Mouse (Mus musculus) intestine, embryonic 14.5 days (tissue): ENCODE data around the gene Kifap3. TPM values are rescaled to one million over a fixed set of nuclear protein-coding genes. Genes with fewer than 3 reads are reported as not detected.

Experiments
- ATAC-seq: fragments of 200-750 bp; cut with Nextera tagmentation; replicated peaks from 2 replicates; pipeline ENCODE4 v1.8.0; 2017; ENCODE audit warnings: low read depth, moderate number of reproducible peaks, moderate TSS enrichment, moderate library complexity; ENCODE audit not compliant: low FRiP score, low TSS enrichment
- DNase-seq: peaks from one replicate; pipeline ENCODE4 v3.0.0-alpha.2; 2018; ENCODE audit warnings: low spot score
- H3K27ac ChIP-seq: fragments of 300-500 bp; sonication (generic); 2 replicates; pipeline ENCODE4 v1.5.1; 2014; ENCODE audit warnings: low read depth, mild to moderate bottlenecking, control low read depth
- H3K27me3 ChIP-seq: fragments of 300-500 bp; sonication (generic); replicated peaks from 2 replicates; pipeline ENCODE4 v1.6.1; 2014; ENCODE audit warnings: low read length, control low read depth; ENCODE audit not compliant: control insufficient read depth, insufficient read depth
- H3K36me3 ChIP-seq: fragments of 300-500 bp; sonication (generic); 2 replicates; pipeline ENCODE4 v1.6.1; 2014; ENCODE audit warnings: low read length, control low read depth; ENCODE audit not compliant: control insufficient read depth, insufficient read depth
- H3K4me1 ChIP-seq: fragments of 300-500 bp; sonication (generic); replicated peaks from 2 replicates; pipeline ENCODE4 v1.6.1; 2014; ENCODE audit warnings: low read length, control low read depth, mixed read lengths; ENCODE audit not compliant: control insufficient read depth, insufficient read depth
- H3K4me2 ChIP-seq: fragments of 300-500 bp; sonication (generic); 2 replicates; pipeline ENCODE4 v1.6.1; 2014; ENCODE audit warnings: low read length
- H3K4me3 ChIP-seq: fragments of 300-500 bp; sonication (generic); 2 replicates; pipeline ENCODE4 v1.5.1; 2014; ENCODE audit warnings: low read depth, low read length, control low read depth, mixed read lengths
- H3K9ac ChIP-seq: fragments of 300-500 bp; sonication (generic); 2 replicates; pipeline ENCODE4 v1.6.1; 2014; ENCODE audit warnings: mild to moderate bottlenecking, low read length
- H3K9me3 ChIP-seq: fragments of 300-500 bp; sonication (generic); 2 replicates; pipeline ENCODE4 v1.6.1; 2016; ENCODE audit warnings: low read length, control low read depth; ENCODE audit not compliant: control insufficient read depth
- WGBS: fragments of 180-500 bp; shearing (Covaris S2); extraction: QIAGEN DNeasy Blood & Tissue Kit; methylation state at CpG from one replicate; pipeline ENCODE4 v1.1.7; 2014; 5-methylcytosine and 5-hydroxymethylcytosine counted together
- polyA plus RNA-seq: library from polyadenylated mRNA; unstranded; fragments of >200 nt; fragmentation: Nextera tagmentation; extraction: Ambion mirVana; gene quantifications from 2 replicates; pipeline ENCODE4 v1.2.1, GENCODE M21; 2014

The Kifap3 gene
- polyA plus RNA-seq, 1 experiment from 2014 or later = 32.4 TPM

- H3K27me3 ChIP-seq = no peaks in the 10 kb centered on the region
- no peak overlapping the region for H3K27ac ChIP-seq
- no peak overlapping the region for H3K9ac ChIP-seq
- no peaks in the 10 kb centered on the region for H3K9me3 ChIP-seq
- no peaks in the 10 kb centered on the region for H3K4me1 ChIP-seq
- peaks cover 36% of the 10 kb centered on the region for H3K36me3 ChIP-seq
- H3K4me3 ChIP-seq = no peak overlapping the region
- DNase-seq (no peak), ATAC-seq (no peak)
- H3K4me2 ChIP-seq = no peak overlapping the region
Measured at GRCm38 (mm10) chr1:163861538-163861937, 82.2 kb downstream of the Kifap3 start.

GRCm38 (mm10) chr1:163873158-163873557, 93.8 kb downstream of the Kifap3 start:
- DNase-seq (no peak), ATAC-seq (no peak)
- H3K4me2 ChIP-seq = no peak overlapping the region
- H3K9ac ChIP-seq = no peak overlapping the region
- no peaks in the 10 kb centered on the region for H3K36me3 ChIP-seq
- 58% methylated on average over 3 of the region's 3 CpGs for WGBS
- H3K27me3 ChIP-seq = no peaks in the 10 kb centered on the region
- H3K9me3 ChIP-seq = no peaks in the 10 kb centered on the region
- no peak overlapping the region for H3K27ac ChIP-seq
- no peaks in the 10 kb centered on the region; the same call in 1 of the 2 replicates for H3K4me1 ChIP-seq
- H3K4me3 ChIP-seq = no peak overlapping the region

- Histone ChIP-seq H3K27me3 (no peaks in the 10 kb centered on the region), H3K36me3 (no peaks in the 10 kb centered on the region), H3K9me3 (no peaks in the 10 kb centered on the region), H3K4me3 (no peak overlapping the region), H3K27ac (no peak overlapping the region), H3K4me2 (no peak overlapping the region), H3K4me1 (no peaks in the 10 kb centered on the region), H3K9ac (no peak overlapping the region)
- ATAC-seq (no peak), DNase-seq (no peak)
Measured at GRCm38 (mm10) chr1:163889629-163890028, 110.2 kb downstream of the Kifap3 start.

- no peak for DNase-seq
- Histone ChIP-seq H3K9me3 (no peaks in the 10 kb centered on the region), H3K4me1 (no peaks in the 10 kb centered on the region; the same call in 1 of the 2 replicates), H3K27me3 (no peaks in the 10 kb centered on the region), H3K36me3 (no peaks in the 10 kb centered on the region), H3K4me2 (no peak overlapping the region), H3K27ac (no peak overlapping the region), H3K4me3 (no peak overlapping the region), H3K9ac (no peak overlapping the region)
- no peak for ATAC-seq
- WGBS = 89% methylated on average over 5 of the region's 5 CpGs
Measured at GRCm38 (mm10) chr1:163893294-163893693, 113.9 kb downstream of the Kifap3 start.

GRCm38 (mm10) chr1:163893774-163894527, 114.6 kb downstream of the Kifap3 start:
- Histone ChIP-seq H3K36me3 (no peaks in the 10 kb centered on the region), H3K4me1 (no peaks in the 10 kb centered on the region; the same call in 1 of the 2 replicates), H3K4me3 (no peak overlapping the region), H3K9me3 (no peaks in the 10 kb centered on the region), H3K4me2 (no peak overlapping the region), H3K27me3 (no peaks in the 10 kb centered on the region), H3K27ac (no peak overlapping the region), H3K9ac (no peak overlapping the region)
- no peak for DNase-seq
- WGBS = 76% methylated on average over 11 of the region's 11 CpGs
- ATAC-seq = no peak

- Histone ChIP-seq H3K9me3 (no peaks in the 10 kb centered on the region), H3K4me1 (no peaks in the 10 kb centered on the region; the same call in 1 of the 2 replicates), H3K27ac (no peak overlapping the region), H3K36me3 (no peaks in the 10 kb centered on the region), H3K4me2 (no peak overlapping the region), H3K4me3 (no peak overlapping the region), H3K27me3 (no peaks in the 10 kb centered on the region), H3K9ac (no peak overlapping the region)
- DNase-seq (no peak), ATAC-seq (no peak)
- 41% methylated on average over 5 of the region's 5 CpGs for WGBS
Measured at GRCm38 (mm10) chr1:163898291-163898764, 118.9 kb downstream of the Kifap3 start.

- Histone ChIP-seq H3K27me3 (no peaks in the 10 kb centered on the region), H3K4me2 (no peak overlapping the region), H3K4me3 (no peak overlapping the region), H3K27ac (no peak overlapping the region), H3K9ac (no peak overlapping the region), H3K36me3 (no peaks in the 10 kb centered on the region), H3K4me1 (no peaks in the 10 kb centered on the region; the same call in 1 of the 2 replicates), H3K9me3 (no peaks in the 10 kb centered on the region)
- WGBS = 86% methylated on average over 2 of the region's 2 CpGs
- DNase-seq (no peak), ATAC-seq (no peak)
Measured at GRCm38 (mm10) chr1:163899575-163899974, 120.2 kb downstream of the Kifap3 start.

GRCm38 (mm10) chr1:163900168-163900567, 120.8 kb downstream of the Kifap3 start:
- Histone ChIP-seq H3K4me3 (no peak overlapping the region), H3K27ac (no peak overlapping the region), H3K4me2 (no peak overlapping the region), H3K9me3 (no peaks in the 10 kb centered on the region), H3K4me1 (no peaks in the 10 kb centered on the region; the same call in 1 of the 2 replicates), H3K36me3 (no peaks in the 10 kb centered on the region), H3K9ac (no peak overlapping the region), H3K27me3 (no peaks in the 10 kb centered on the region)
- no peak for ATAC-seq
- DNase-seq = no peak
- WGBS = 81% methylated on average over 2 of the region's 2 CpGs

- WGBS = 88% methylated on average over 3 of the region's 3 CpGs
- Histone ChIP-seq H3K9ac (no peak overlapping the region), H3K27ac (no peak overlapping the region), H3K4me3 (no peak overlapping the region), H3K36me3 (no peaks in the 10 kb centered on the region), H3K4me1 (no peaks in the 10 kb centered on the region), H3K9me3 (no peaks in the 10 kb centered on the region), H3K27me3 (no peaks in the 10 kb centered on the region), H3K4me2 (no peak overlapping the region)
- ATAC-seq (no peak), DNase-seq (no peak)
Measured at GRCm38 (mm10) chr1:163903411-163903810, 124.0 kb downstream of the Kifap3 start.
